Mouse (Mus musculus) gastrocnemius, postnatal 36 days (tissue): ENCODE data around the gene Slc16a8. TPM values are rescaled to one million over a fixed set of nuclear protein-coding genes. Genes with fewer than 3 reads are reported as not detected.
A peak's percentile ranks its signal among the peaks of the same experiment; 100 is the strongest.
"Not testable (repeated sequence)": the region's sequence is repeated elsewhere in the genome, so short reads cannot be mapped to it uniquely, and the experiment has no call there.

ENCODE experiments used
- DNase-seq, 2 experiments: peaks; one replicate each; pipeline ENCODE4 v3.0.0; 2022
- intact Hi-C: fragments of 180-260 bp; cut with DNase I; formaldehyde crosslinking; loops from one replicate; pipeline ENCODE4 v1.15.1; 2025
- total RNA-seq, 2 experiments: library from RNA; stranded (reverse); gene quantifications; 2 replicates each; pipeline ENCODE4 v1.2.3; 2021

Slc16a8 gene
- total RNA-seq, 2 experiments from 2014 or later, result 0.18 TPM; not detected in 1

GRCm38 (mm10) chr15:79225780-79226179 lies 28.8 kb downstream of the Slc16a8 start:
- DNase-seq, intact Hi-C loops: not testable (repeated sequence)

DNA sequence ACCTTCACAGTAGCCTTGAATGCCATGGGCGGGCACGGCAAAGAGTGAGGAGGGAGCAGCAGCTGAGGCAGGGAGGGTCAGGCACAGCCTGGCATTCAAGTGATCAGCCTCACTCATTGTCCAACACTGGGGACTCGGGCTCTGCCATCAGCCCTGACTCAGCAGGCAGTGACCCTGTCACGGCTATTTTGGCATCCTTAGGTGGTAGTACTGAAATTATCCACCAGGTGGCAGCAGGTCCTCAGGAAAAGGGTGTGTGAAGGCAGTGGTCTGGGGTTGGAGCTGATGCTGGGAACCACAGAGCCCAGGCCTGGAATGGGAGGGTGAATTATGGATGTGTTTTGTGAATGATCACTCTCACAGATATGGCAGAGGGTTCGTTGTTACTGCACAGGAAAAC lies 29.9 kb downstream of the Slc16a8 start:
- peak; percentile 76 to 84 for DNase-seq
- intact Hi-C loops, result loop anchor here (5.0 kb wide), 1 partner anchor 243 kb away; no protein-coding TSS in a partner anchor

DNA sequence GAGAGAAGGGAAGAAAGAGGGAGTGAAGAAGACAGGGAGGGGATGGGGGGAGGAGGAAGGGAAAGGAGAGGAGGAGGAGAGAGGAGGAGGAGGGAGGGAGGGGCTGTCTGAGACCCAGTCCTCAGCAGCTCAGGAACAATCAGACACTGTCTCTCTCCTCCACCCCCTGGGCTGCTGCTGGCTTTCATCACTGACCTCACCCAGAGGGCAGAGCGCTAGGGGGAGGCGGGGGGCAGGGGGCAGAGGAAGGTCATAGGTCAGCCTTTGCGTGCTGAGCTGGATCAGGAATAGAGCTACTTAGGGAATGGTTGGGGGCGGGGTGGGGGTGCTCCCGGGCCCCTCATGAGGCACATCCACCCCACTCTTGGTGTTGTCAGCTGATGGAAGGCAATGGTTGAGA lies 30.9 kb downstream of the Slc16a8 start:
- DNase-seq, result no peak
- intact Hi-C loops, result loop anchor here (5.0 kb wide), 1 partner anchor 244 kb away; no protein-coding TSS in a partner anchor

- DNase-seq, result no peak
- intact Hi-C loops, result no loop called here
Observed at GRCm38 (mm10) chr15:79219572-79219971, 35.0 kb downstream of the Slc16a8 start.

DNA sequence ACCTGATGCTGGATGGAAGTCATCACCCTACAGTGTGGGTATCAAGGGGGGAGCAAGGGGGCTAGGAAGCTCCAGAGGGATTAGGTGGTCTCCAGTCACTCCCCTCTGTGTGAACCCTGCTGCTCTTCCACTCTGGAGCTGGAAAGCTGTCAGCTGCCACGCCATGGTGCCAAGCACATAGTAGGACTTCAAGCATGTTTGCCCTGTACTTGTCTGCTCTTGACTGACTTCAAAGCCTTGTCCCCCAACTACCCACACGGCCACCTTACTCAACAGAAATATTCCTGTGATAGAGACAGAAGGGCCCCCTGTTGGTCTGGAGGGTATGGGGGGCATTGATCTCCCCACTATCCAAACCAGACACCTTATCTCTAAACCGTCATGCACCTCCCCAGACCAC lies 38.4 kb downstream of the Slc16a8 start:
- intact Hi-C loops, result no loop called here
- DNase-seq, result no peak

DNA sequence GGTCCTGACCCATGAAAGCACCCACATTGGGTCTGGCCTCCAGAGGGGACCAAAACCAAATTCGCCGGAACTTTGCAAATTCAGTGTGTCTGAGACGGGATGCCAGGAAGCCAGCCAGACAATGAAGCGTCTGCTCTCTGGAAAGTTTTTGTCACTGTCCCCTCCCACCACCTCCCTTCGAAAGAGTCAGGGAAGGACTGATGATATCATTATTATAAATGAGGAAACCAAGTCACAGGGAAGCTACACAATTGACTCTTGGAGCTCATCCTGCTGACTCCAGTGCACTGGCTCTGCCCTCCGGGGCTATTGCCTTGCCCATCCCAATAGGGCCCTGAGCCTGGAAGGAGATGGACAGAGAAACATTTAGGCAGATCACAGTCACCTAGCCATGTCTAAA lies 41.0 kb downstream of the Slc16a8 start:
- intact Hi-C loops, result no loop called here
- no peak for DNase-seq

DNA sequence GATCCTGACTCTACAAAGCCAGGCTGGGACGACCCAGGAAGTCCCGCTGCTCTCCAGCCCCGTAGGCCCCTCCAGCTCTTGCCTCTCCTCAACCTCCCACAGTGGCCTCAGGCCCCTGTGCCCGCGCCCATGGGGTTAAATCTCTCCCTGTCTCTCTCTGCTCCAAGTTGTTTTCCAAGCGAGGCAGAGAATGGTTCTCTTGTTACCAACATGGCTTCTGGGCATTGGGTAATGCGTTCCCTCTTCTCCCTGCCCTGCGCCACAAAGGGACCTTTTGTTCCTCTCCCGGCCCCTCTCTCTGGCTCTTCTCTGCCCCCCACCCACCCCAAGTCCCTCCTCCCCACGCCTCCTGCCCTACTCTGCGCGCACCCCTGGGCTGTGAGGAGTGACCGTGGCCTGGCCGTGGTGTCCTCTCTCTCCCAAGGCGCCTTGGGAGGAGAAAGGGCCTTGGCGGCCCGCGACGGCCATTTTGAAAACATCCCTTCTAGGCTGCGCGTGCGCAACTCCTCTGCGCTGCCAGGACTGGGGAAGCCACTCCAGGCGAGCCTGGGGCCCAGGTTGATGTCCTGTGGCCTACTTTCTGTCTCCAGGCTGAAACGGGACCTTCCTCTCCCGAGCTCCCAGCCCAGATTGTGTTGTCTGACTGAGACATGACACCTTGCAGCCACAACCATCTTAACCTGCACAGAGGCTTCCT lies 41.7 kb downstream of the Slc16a8 start:
- no peak for DNase-seq
- intact Hi-C loops, result no loop called here

GRCm38 (mm10) chr15:79210357-79210756 lies 44.2 kb downstream of the Slc16a8 start:
- intact Hi-C loops, result no loop called here
- DNase-seq, result no peak

- intact Hi-C loops, result no loop called here
- peak in 1 of 2 experiments; percentile 27 for DNase-seq
Observed at GRCm38 (mm10) chr15:79208758-79209439, 45.7 kb downstream of the Slc16a8 start.

DNA sequence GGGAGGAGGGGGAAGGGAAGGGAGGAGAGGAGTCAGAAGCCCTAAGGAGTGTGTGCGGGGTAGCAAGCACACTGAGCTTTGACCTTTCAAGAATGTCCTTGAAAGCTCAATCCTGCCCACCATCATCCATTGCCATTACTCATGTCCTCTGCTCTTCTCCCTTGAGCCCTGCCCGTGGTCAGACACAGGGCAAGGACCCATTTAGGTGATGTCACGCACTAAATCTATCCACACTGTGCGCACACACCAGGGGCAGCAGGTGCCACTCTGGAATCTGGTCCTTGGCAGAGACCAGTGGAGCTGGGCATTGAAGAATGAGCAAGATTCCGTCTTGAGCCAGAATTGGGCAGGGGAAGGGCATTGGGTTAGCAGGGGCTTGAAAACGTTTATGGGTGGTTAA lies 46.4 kb downstream of the Slc16a8 start:
- intact Hi-C loops, result no loop called here
- DNase-seq, result peak in 1 of 2 experiments; percentile 30

DNA sequence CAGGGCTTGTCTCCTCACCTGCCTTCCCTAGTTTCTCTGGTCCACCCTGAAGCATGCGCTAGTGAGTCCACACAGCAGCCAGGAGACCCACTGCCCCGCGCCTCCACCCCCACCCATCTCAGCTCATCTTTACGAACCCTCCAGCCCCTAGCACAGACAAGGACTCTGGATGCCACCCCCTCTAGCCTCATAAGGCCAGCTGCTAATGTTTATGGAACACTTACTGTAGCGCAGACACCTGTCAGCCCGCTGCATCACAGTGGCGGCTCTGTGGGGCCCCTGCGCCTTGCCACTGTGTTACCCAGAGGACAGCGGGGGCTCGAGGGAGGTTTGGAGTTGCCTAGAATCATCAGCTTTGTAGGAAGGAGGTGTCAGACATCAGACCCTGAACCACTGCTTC lies 52.0 kb downstream of the Slc16a8 start:
- no peak for DNase-seq

GRCm38 (mm10) chr15:79201491-79202150 lies 52.9 kb downstream of the Slc16a8 start:
- intact Hi-C loops, result no loop called here
- DNase-seq, result no peak

More for the DNA sequence above, 52.0 kb downstream of the Slc16a8 start:
- intact Hi-C loops, result no loop called here

Other genes starting within 250 kb of the Slc16a8 start
- gene H1f0, start 226.3 kb downstream of the Slc16a8 start, total RNA-seq, result 10 to 100 TPM; 71.1 to 87.4 TPM
- gene Galr3, start 212.9 kb downstream of the Slc16a8 start, total RNA-seq, result not detected
- gene Ankrd54, start 191.9 kb downstream of the Slc16a8 start, total RNA-seq, result 1 to 10 TPM; 2.7 to 4.3 TPM
- gene Eif3l, start 179.6 kb downstream of the Slc16a8 start, total RNA-seq, result 10 to 100 TPM; 46.6 to 52.6 TPM
- gene Micall1, start 145.9 kb downstream of the Slc16a8 start, total RNA-seq, result 10 to 100 TPM; 11.8 to 13.5 TPM
- 10 to 100 TPM; 65.9 to 67.1 TPM for gene Polr2f, start 113.8 kb downstream of the Slc16a8 start, total RNA-seq
- 1 to 10 TPM in 1 of 2 experiments, under 1 TPM in 1; 0.66 to 1.2 TPM for gene 1700088E04Rik, start 113.5 kb downstream of the Slc16a8 start, total RNA-seq
- gene Sox10, start 89.5 kb downstream of the Slc16a8 start, total RNA-seq, result 1 to 10 TPM in 1 of 2 experiments, under 1 TPM in 1; 0.97 to 1.8 TPM
- 10 to 100 TPM; 26.9 to 30.9 TPM for gene Pick1, start 25.6 kb downstream of the Slc16a8 start, total RNA-seq
- gene Gm49486, start 25.4 kb downstream of the Slc16a8 start, total RNA-seq, result under 1 TPM in 1 of 2 experiments, not detected in 1; 0.46 TPM
- 1 to 10 TPM; 1.0 to 1.5 TPM for gene Baiap2l2, start 30.8 kb upstream of the Slc16a8 start, total RNA-seq
- 10 to 100 TPM; 15.2 to 16.1 TPM for gene Pla2g6, start 73.6 kb upstream of the Slc16a8 start, total RNA-seq
- gene Maff, start 91.9 kb upstream of the Slc16a8 start, total RNA-seq, result 1 to 10 TPM; 3.4 to 4.0 TPM
- 10 to 100 TPM; 23.2 to 30.0 TPM for gene Tmem184b, start 148.8 kb upstream of the Slc16a8 start, total RNA-seq
- gene Csnk1e, start 200.8 kb upstream of the Slc16a8 start, total RNA-seq, result 10 to 100 TPM; 46.7 to 50.7 TPM